Mouse (Mus musculus): ENCODE data around the gene Pskh1.

GRCm38 (mm10) chr8:105932525-105932924, 32.3 kb downstream of the Pskh1 start:
- TF ChIP-seq CTCF (conservative IDR thresholded peaks at IDR 0.05; ENCODE audit: low read length) = no peak
- TF ChIP-seq POU5F1 (IDR thresholded peaks at IDR 0.05; ENCODE audit: borderline replicate concordance, low read length) = no peak
- no peak for TF ChIP-seq NANOG (IDR thresholded peaks at IDR 0.05; ENCODE audit: borderline replicate concordance, low read length)
